Mouse (Mus musculus) heart, postnatal 0 days (tissue): Measurements from ENCODE around the gene Vmn2r7. TPM values are rescaled to one million over a fixed set of nuclear protein-coding genes. Genes with fewer than 3 reads are reported as not detected.
"Not testable (repeated sequence)": the region's sequence is repeated elsewhere in the genome, so short reads cannot be mapped to it uniquely, and the experiment has no call there.

Source experiments
- ATAC-seq: fragments of 200-750 bp; cut with Nextera tagmentation; 2 replicates; pipeline ENCODE4 v1.8.0; 2017; ENCODE audit warnings: low read depth, moderate number of reproducible peaks, moderate library complexity; ENCODE audit not compliant: insufficient read depth
- DNase-seq: peaks from one replicate; pipeline ENCODE4 v3.0.0-alpha.2; 2016; ENCODE audit warnings: low spot score
- H3K27ac ChIP-seq: fragments of 300-500 bp; sonication (generic); 2 replicates; pipeline ENCODE4 v1.5.1; 2014; ENCODE audit warnings: low read depth, mild to moderate bottlenecking
- H3K27me3 ChIP-seq: fragments of 300-500 bp; sonication (generic); 2 replicates; pipeline ENCODE4 v1.6.1; 2014; ENCODE audit warnings: low read length, mixed read lengths; ENCODE audit not compliant: control insufficient read depth, insufficient read depth
- H3K36me3 ChIP-seq: fragments of 300-500 bp; sonication (generic); replicated peaks from 2 replicates; pipeline ENCODE4 v1.6.1; 2014; ENCODE audit warnings: low read length, mixed read lengths; ENCODE audit not compliant: control insufficient read depth, insufficient read depth
- H3K4me1 ChIP-seq: fragments of 300-500 bp; sonication (generic); 2 replicates; pipeline ENCODE4 v1.6.1; 2014; ENCODE audit warnings: antibody characterized with exemption; ENCODE audit not compliant: control insufficient read depth, insufficient read depth
- H3K4me2 ChIP-seq: fragments of 300-500 bp; sonication (generic); 2 replicates; pipeline ENCODE4 v1.6.1; 2014; ENCODE audit warnings: low read depth, mild to moderate bottlenecking, low read length, moderate library complexity
- H3K4me3 ChIP-seq: fragments of 300-500 bp; sonication (generic); 2 replicates; pipeline ENCODE4 v1.5.1; 2014; ENCODE audit warnings: low read depth, low read length
- H3K9ac ChIP-seq: fragments of 300-500 bp; sonication (generic); replicated peaks from 2 replicates; pipeline ENCODE4 v1.6.1; 2014; ENCODE audit warnings: low read depth, low read length, mixed read lengths
- H3K9me3 ChIP-seq: fragments of 300-500 bp; sonication (generic); replicated peaks from 2 replicates; pipeline ENCODE4 v1.6.1; 2016; ENCODE audit warnings: low read length; ENCODE audit not compliant: control insufficient read depth
- WGBS: fragments of 180-500 bp; shearing (Covaris S2); extraction: QIAGEN DNeasy Blood & Tissue Kit; methylation state at CpG from one replicate; pipeline ENCODE4 v1.1.7; 2014; 5-methylcytosine and 5-hydroxymethylcytosine counted together
- polyA plus RNA-seq: library from polyadenylated mRNA; unstranded; fragments of >200 nt; fragmentation: Nextera tagmentation; extraction: Ambion mirVana; gene quantifications from 2 replicates; pipeline ENCODE4 v1.2.1, GENCODE M21; 2015
- total RNA-seq: library from RNA; depleted of rRNA; stranded (reverse); fragments of >200 nt; gene quantifications from 2 replicates; pipeline ENCODE4 v1.2.3, GENCODE M21; 2014; ENCODE audit warnings: low replicate concordance

Gene Vmn2r7
- total and polyA plus RNA-seq, 2 experiments from 2014 or later, result not detected

DNA sequence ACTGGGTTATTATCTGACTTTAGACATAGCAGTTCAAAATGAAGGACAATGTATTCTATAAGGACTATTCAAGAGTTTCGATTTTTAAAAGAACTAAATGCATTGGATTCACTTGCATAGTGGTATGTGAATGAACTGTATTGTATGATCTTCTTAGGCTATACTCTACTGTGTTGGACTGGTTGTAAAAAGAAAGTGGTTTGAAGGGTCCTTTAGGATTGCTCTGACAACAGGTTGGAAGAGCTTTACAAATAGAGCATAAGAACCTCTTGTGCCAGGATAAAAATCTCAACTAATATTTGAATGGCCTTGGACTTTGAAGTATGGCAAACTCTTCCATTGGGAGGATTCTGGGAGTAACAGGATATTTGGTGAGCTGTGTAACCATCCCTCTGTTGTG lies 168.5 kb downstream of the Vmn2r7 start:
- H3K27me3 ChIP-seq, H3K4me1 ChIP-seq, H3K9ac ChIP-seq, H3K9me3 ChIP-seq, ATAC-seq, H3K4me3 ChIP-seq, H3K36me3 ChIP-seq, H3K4me2 ChIP-seq, H3K27ac ChIP-seq, DNase-seq: not testable (repeated sequence)
- 65% methylated on average over 1 of the region's 1 CpGs for WGBS
